Mouse (Mus musculus): ENCODE measurements at regions not wholly inside any gene's neighbourhood (a gene's known extent, or its start where the extent isn't known, plus 50 kb on each side); places are given as distances from the start of the nearest gene placed in this dataset.

DNA sequence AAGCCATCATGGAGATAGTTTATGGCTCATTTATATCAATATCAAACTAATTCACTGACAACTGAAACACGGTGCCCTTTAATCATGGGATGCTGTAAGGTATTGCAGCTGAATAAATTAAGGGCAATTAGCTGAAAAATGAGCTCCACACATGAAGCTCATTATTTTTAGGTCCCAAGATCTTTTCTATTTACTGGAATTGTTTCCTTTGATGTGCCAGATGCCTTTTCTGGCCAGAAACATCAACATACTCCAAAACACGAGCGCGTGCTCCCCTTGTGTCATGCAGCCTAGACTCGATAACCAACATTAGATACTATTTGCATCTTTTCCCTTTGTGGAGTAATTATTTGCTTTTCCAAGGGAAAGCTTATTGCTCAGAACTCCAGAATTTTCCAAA is 480.6 kb downstream of the Cbln4 start:
- no peak for TF ChIP-seq POLR2A (IDR thresholded peaks at IDR 0.05; ENCODE audit: control insufficient read depth in 1 of 2, insufficient read depth in 1 of 2, low read depth in 1 of 2, low read length in 2 of 2, poor library complexity in 1 of 2)
- TF ChIP-seq EP300 (IDR thresholded peaks at IDR 0.05; ENCODE audit: low read depth in 1 of 2, low read length in 2 of 2): no peak
- no peak for TF ChIP-seq TCF12 (IDR thresholded peaks at IDR 0.05; ENCODE audit: low read depth, low read length)
- no peak for TF ChIP-seq CTCF (IDR thresholded peaks at IDR 0.05 in 2 of 3, conservative IDR thresholded peaks at IDR 0.05 in 1 of 3; ENCODE audit: control insufficient read depth in 1 of 3, insufficient read depth in 1 of 3, low read depth in 2 of 3, low read length in 3 of 3, poor library complexity in 1 of 3, severe bottlenecking in 1 of 3)
- no peak for TF ChIP-seq POLR2AphosphoS2 (IDR thresholded peaks at IDR 0.05; ENCODE audit: low read length)
- no peak for TF ChIP-seq ZMIZ1 (IDR thresholded peaks at IDR 0.05; ENCODE audit: low read depth, low read length)
- no peak for TF ChIP-seq MEF2A (IDR thresholded peaks at IDR 0.05; ENCODE audit: extremely low read depth, insufficient replicate concordance, low read depth, low read length, poor library complexity, severe bottlenecking)

All from MEL (cell line).